Mouse (Mus musculus): ENCODE data around the gene Adtrp.
A peak's percentile ranks its signal among the peaks of the same experiment; 100 is the strongest.

The Adtrp gene

DNA sequence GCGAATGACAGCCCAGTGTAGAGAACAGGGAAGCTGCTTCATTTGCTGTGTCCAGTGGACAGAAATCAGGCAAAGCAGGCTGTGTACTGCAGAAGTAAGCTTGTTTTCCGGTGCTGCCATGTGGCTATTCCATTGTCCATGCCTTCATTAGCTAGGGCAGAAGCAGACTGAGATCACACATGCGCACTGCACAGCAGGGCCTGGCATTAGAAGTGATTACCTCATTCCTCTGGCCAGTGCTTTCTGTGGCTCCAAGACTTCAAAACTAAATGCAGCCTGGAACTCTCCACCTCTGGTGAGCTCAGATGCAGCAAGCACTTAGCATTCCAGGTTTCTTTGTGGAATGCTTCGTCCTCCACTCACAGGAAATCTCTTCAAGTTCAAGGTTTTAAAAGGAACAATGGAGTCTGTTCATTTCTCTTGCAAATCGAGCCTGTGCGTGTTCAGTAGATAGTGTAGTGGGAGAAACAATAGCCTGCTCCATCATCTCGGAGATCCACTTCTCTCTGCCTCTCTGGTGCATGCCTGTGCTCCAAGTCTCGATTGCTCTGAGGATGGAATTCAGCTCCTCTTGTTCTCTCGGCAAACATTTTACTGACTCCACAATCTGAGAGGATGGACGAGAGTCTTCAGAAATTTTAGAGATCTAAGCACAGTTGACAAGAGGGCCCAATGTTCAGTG lies 109.7 kb downstream of the Adtrp start:
- Histone ChIP-seq H3K27me3 (ENCODE audit: insufficient read depth, low read length) (no peaks in the 10 kb centered on the region), H3K36me3 (ENCODE audit: insufficient read depth, low read length) (no peaks in the 10 kb centered on the region), H3K4me3 (replicated peaks; ENCODE audit: low read length) (no peak overlapping the region), H3K9me3 (ENCODE audit: low read length) (0 out of 2 replicates have a peak, but pooled peaks cover 4% of the 10 kb centered on the region), H3K4me1 (replicated peaks; ENCODE audit: low read depth, low read length) (peaks cover 32% of the 10 kb centered on the region)
- TF ChIP-seq NANOG (IDR thresholded peaks at IDR 0.05; ENCODE audit: borderline replicate concordance, low read length) (peak; percentile 58; the same call in 1 of the 2 replicates), CTCF (conservative IDR thresholded peaks at IDR 0.05; ENCODE audit: low read length) (no peak)

DNA sequence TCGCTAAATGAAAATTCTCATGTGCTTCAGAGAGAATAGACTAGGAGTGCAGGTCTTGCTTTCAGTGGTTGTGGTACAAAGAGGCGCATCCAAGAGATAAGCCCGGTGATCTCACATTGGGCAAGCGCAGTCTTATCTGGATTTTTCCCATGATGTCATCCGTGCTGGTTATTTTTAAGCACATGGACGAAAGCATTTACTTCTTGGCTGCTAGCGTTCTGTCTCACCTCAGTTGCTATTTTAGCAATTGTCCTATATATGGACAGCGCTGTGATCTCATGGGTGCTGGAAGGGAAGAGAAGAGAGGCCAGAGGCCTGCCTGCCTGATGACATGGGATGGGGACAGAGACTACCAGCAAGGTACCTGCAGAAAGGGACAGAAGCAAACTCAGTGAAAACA lies 117.8 kb downstream of the Adtrp start:
- Histone ChIP-seq H3K4me3 (replicated peaks; ENCODE audit: low read length) (no peak overlapping the region), H3K4me1 (replicated peaks; ENCODE audit: low read depth, low read length) (0 out of 2 replicates have a peak, but pooled peaks cover 5% of the 10 kb centered on the region), H3K27me3 (ENCODE audit: insufficient read depth, low read length) (no peaks in the 10 kb centered on the region), H3K9me3 (ENCODE audit: low read length) (peaks cover 5% of the 10 kb centered on the region; the same call in 1 of the 2 replicates), H3K36me3 (ENCODE audit: insufficient read depth, low read length) (no peaks in the 10 kb centered on the region)
- no peak for TF ChIP-seq NANOG (IDR thresholded peaks at IDR 0.05; ENCODE audit: borderline replicate concordance, low read length)
- no peak for TF ChIP-seq CTCF (conservative IDR thresholded peaks at IDR 0.05; ENCODE audit: low read length)
- no peak for TF ChIP-seq POU5F1 (IDR thresholded peaks at IDR 0.05; ENCODE audit: borderline replicate concordance, low read length)

DNA sequence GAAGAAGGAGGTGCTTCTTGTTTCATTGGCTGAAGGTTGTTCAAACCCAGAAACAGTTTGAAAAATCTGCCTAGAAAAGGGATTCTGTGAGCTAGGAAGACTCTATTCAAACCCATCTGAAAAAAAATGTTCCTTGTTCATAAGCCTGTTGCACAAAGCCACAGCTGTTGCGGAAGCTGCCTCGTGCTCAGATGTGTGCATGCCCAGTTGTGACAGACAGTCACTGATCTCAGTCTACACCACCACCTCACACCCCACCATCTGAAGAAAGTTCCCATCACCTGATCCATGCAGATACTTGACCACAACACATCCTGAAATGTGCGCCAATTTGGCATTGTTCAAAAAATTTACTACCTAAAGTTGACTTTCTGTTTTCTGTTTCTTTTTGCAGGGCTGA lies 119.7 kb downstream of the Adtrp start:
- Histone ChIP-seq H3K27me3 (ENCODE audit: insufficient read depth, low read length) (no peaks in the 10 kb centered on the region), H3K4me1 (replicated peaks; ENCODE audit: low read depth, low read length) (0 out of 2 replicates have a peak, but pooled peaks cover 5% of the 10 kb centered on the region), H3K4me3 (replicated peaks; ENCODE audit: low read length) (no peak overlapping the region), H3K9me3 (ENCODE audit: low read length) (peaks cover 5% of the 10 kb centered on the region; the same call in 1 of the 2 replicates), H3K36me3 (ENCODE audit: insufficient read depth, low read length) (no peaks in the 10 kb centered on the region)
- TF ChIP-seq CTCF (conservative IDR thresholded peaks at IDR 0.05; ENCODE audit: low read length): no peak

DNA sequence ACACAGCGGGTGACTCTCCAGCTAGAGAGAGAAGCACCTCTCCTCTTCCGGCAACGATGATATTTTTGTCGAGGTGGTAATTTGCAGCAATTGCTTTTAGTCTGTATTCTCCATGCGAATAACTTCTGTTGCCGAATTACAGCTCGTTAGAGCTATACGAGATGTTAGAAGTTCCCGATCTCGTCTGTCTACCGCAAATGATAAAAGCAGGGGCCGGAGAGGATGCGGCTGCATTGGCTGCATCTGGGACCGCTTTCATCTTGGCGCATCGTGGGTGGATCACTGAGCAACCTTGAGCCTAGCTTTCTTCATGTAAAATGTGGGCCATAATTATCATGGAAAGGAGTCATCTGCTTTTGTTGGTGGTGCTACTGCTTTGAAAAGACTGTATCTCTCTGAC lies 128.2 kb downstream of the Adtrp start:
- Histone ChIP-seq H3K4me1 (replicated peaks; ENCODE audit: low read depth, low read length) (peaks cover 10% of the 10 kb centered on the region), H3K36me3 (ENCODE audit: insufficient read depth, low read length) (no peaks in the 10 kb centered on the region), H3K27me3 (ENCODE audit: insufficient read depth, low read length) (no peaks in the 10 kb centered on the region), H3K4me3 (replicated peaks; ENCODE audit: low read length) (no peak overlapping the region), H3K9me3 (ENCODE audit: low read length) (no peaks in the 10 kb centered on the region)
- TF ChIP-seq POU5F1 (IDR thresholded peaks at IDR 0.05; ENCODE audit: borderline replicate concordance, low read length) (no peak), CTCF (conservative IDR thresholded peaks at IDR 0.05; ENCODE audit: low read length) (no peak), NANOG (IDR thresholded peaks at IDR 0.05; ENCODE audit: borderline replicate concordance, low read length) (no peak)

DNA sequence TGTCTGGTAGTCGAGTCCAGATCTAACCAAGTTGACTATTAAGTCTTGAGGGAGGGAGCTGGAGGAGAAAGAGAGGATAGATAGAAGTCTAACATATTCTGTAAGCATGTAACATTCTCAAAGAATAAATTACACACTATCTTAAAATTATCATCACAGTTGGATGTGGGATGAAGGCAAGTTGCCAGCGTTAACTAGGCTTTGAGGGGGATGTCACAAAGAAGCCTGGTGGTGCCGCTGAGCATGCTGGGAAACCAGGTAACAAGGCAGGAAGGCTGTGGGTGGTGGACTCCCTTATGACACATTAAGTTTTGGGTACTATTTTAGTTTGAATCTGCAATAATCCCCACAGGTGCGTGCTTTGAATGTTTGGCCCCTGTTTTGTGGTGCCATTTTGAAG lies 129.4 kb downstream of the Adtrp start:
- TF ChIP-seq NANOG (IDR thresholded peaks at IDR 0.05; ENCODE audit: borderline replicate concordance, low read length): no peak
- no peak for TF ChIP-seq POU5F1 (IDR thresholded peaks at IDR 0.05; ENCODE audit: borderline replicate concordance, low read length)
- no peak for TF ChIP-seq CTCF (conservative IDR thresholded peaks at IDR 0.05; ENCODE audit: low read length)
- H3K9me3 ChIP-seq (ENCODE audit: low read length): no peaks in the 10 kb centered on the region
- H3K4me1 ChIP-seq (replicated peaks; ENCODE audit: low read depth, low read length): peaks cover 10% of the 10 kb centered on the region
- H3K4me3 ChIP-seq (replicated peaks; ENCODE audit: low read length): no peak overlapping the region
- no peaks in the 10 kb centered on the region for H3K36me3 ChIP-seq (ENCODE audit: insufficient read depth, low read length)
- no peaks in the 10 kb centered on the region for H3K27me3 ChIP-seq (ENCODE audit: insufficient read depth, low read length)

Data from E14TG2a.4 (cell line).